Mouse (Mus musculus): ENCODE data around the gene Ecsit.

Ecsit gene

DNA sequence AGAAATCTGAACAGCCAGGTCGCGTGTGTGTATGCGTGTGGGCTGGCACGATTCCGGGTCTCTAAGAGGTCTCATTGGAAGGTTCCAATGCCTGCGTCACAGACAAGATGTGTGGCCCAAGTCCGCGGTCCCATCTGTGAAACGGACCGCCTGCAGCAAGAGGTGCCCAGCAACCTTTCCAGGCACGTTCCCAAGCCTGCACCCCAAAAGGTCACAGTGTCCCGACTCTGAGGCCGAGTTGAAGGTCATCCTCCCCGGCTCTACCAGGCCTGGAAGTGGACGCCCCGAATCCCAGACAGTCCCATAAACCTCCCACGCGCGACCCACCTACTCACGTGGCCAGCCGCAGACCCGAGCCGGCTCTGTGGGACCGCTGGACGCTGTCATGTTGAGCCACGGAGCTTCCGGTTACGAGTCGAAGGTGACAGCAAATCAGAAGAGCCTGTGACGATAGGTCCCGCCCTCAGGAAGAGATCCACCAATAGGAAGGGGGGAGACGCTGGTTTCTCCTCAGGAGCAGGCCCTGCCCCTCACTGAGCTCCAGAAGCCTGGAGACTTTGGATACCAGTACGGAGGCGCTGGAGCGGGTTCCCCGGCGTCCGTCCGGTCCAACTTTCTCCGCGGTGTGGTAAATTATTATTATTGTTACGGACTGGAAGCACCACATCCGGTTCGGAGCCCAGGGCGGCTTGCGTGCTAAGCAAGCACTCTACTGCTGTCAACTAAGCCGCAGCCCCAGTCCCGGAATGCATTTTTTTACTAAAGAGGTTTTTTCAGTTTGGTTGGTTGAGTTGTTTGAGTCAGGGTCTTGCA, at the start of gene Ecsit:
TSS of gene Ecsit (minus strand) at position 417 of the 813 bp plus-strand sequence.
- DNase-seq (ENCODE audit: low spot score): peak; percentile 88

DNA sequence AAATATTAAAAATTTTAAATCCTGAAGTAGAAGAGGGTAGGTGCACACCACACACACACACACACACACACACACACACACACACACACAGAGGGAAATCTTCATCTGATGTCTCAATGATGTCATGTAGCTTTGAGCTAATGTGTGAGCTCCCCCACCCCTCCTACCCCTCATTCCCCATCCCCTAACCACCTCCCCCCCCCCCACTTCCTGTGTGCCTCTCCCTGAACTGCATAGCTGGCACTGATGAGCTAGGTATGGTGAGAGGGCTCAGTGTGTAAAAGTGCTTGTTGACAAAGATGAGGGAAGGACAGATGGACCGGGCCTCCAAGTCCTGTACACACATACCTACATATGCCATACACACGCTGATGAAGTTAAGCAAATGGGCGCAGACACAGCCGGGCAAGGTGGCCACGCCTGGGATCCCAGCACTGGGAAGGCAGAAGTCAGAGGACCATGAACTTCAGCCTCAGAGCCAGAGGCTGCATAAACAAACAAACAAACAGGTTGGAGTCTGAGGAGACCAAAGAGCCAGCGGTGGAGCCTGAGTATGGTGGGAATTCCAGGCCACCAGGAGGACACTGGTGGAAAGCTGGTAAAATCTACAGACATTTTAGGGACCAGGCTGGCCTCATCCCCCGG, 49.1 kb upstream of the Ecsit start:
- DNase-seq (ENCODE audit: low spot score): peak; percentile 49

DNA sequence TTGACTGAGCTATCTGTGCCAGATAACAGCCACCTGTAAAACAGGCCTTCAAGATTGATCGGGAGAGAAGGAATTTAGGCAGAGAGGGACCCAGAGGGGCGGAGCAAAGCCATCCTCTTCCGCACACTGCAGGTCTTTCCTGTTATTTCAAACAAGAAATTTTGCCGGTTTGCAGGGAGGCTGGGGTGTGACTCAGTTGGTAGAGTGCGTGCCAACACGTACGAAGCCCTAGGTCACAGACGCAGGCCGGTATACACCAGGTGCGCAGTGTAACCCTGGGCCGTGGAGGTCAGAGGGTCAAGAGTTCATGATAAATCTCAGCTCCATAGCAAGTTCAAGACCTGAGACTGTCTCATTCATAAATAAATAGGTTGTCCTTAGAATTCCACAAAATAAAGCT, 47.0 kb upstream of the Ecsit start:
- DNase-seq (ENCODE audit: low spot score): peak; percentile 49

DNA sequence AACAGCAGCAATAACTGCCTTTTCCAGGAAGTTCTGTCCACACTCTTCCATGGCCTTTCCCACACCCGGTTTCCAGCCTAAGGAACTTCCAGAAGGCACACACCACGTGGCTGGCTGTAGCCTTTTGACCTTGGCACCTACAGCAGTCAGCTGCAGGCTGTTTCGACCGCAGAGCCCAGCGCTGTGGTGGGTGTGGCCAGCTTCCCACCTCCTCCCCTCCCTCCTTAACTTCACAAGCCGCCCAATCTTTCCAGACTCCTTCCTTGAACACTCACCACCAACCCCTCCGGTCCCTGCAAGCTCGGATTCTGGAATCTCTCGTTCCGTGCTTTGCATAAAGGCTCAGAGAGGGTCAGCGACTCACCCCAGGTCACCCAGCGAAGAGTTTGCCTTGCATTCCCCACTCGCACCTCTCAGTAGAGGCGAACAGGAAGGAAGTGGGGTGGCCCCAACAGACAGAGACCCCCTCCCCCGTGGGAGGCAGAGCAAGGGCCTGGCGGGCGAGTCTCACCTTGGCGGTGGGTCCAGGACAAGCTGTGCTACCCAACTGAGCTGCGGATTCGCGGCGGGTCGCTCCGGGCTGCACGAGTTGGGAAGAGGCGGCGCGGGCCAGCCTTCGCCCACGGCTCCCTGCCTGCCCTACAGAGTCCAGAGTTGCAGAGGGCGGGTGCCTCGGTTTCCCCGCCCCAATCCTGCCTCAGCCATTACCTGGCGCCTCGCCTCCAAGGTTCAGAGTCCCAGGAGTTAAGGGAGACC, 46.2 kb upstream of the Ecsit start:
- peak; percentile 60 for DNase-seq (ENCODE audit: low spot score)

DNA sequence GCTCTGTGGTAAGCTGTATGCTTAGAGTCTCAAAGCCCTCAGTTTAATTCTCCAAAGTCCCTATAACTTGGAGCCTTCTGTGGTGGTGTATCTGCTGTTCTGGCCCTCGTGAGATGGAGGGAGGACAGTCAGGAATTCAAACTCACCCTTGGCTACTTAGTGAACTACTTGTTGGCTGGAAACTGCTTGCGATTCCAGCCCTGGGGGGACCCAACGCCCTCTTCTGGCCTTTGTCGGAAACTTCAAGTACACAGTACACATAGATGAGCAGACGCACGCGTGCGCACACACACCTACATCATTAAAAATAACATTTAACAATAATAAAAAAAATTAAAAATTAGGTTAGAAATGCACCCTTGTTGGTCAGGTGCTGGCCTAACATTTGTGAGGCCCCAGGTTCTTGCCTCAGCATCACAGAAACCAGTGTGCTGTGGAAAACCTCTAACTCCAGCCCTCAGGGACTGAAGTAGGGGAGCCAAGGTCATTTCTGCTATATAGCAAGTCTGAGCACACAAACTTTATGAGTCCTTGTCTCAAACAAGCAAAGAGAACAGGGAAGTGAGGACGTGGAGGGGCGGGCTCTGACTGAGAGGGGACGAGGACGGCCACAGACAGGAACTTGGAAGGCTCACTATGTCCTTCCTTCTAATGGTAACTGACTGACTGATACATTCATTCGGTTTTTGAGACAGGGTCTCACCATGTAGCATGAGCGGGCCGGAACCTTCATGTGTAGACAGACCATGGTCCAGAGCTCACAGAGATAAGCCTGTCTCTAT, 40.2 kb upstream of the Ecsit start:
- no peak for DNase-seq (ENCODE audit: low spot score)

DNA sequence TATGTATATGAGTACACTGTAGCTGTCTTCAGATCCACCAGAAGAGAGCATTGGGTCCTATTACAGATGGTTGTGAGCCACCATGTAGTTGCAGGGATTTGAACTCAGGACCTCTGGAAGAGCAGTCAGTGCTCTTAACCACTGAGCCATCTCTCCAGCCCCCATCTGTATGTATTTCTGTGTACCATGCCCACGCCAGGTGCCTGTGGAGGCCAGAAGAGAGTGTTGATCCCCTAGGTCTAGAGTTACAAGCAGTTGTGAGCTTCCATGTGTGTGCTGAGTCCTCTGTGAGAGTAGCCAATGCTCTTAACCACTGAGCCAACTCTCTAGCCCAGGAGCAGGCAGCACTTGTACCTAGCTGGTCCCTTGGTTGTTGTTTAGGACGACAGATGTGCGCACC, 38.9 kb upstream of the Ecsit start:
- no peak for DNase-seq (ENCODE audit: low spot score)

DNA sequence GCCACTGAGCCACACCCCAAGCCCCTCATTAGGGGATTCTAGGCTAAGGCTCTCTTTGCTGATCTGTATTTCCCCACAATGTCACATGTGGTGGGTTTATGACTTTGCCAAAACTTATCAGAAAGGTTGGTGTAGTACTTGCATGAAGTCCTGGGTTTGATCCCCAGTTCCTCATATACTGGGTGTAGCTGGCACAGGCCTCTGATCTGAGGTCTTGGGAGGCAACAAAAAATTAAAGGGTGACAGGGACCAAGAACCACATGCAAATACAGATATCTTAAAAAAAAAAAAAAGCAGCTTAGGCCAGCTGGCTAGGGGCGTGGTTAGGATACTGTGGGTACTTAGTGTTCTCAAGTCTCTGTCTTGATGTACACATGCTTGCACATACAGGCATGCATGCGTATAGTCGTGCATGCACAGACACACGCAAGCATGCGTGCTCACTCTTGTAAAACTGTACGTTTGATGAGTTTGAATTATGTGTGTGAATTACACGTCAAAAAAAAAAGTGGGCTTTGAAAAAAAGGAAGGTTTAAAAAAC, 37.9 kb upstream of the Ecsit start:
- DNase-seq (ENCODE audit: low spot score): peak; percentile 34

DNA sequence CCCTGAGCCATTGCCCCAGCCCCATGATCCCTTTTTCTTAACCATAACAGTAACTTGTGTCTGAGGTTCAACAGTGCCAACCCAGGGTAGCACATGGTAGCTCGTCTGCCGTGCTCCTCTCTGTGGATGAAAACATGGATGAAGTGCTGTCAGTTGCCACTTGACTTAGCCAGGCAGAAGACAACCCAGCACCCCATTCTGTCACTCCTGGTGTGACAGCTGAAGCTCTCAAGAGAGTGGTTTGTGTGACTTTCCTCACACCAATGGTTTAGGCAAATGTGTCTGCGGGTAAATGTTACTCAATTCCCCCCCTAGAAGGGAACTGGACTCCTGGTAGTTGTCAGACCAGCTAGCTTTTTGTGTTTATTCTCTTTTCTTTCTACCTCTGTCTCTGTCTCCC, 36.8 kb upstream of the Ecsit start:
- DNase-seq (ENCODE audit: low spot score): no peak

DNA sequence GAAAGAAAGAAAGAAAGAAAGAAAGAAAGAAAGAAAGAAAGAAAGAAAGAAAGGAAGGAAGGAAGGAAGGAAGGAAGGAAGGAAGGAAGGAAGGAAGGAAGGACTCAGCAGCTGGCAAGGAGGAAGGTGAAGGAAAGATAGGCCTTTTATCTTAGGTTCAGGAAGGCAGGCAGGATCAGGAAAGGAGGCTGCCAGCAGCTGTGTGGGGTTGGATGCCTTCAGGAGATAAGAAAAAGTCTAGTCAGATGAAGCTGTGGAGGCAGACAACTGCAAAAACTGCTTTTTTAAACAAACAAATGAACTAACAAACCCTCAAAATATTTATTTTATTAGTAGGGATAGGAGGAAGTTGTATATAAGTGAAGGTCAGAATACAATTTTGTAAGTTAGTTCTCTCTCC, 36.3 kb upstream of the Ecsit start:
- no peak for DNase-seq (ENCODE audit: low spot score)

DNA sequence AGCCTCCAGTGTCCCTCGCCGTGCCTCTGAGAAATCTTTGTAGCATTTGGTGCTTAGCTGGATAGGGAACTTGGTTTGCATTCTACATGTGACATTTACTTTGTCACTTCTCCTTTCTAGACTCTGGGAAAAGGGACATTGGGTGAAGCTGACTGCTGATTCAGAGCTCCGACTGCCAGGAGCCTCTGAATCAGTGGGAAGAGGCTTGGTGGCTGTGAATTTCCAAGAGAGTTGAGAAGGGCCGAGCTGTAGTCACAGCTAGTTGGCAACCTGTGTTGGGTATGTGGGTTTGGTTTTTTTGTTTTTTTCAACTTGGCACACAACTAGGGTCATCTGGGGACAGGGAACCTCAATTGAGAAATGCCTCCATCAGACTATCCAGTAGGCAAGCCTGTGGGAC, 34.3 kb upstream of the Ecsit start:
- no peak for DNase-seq (ENCODE audit: low spot score)

DNA sequence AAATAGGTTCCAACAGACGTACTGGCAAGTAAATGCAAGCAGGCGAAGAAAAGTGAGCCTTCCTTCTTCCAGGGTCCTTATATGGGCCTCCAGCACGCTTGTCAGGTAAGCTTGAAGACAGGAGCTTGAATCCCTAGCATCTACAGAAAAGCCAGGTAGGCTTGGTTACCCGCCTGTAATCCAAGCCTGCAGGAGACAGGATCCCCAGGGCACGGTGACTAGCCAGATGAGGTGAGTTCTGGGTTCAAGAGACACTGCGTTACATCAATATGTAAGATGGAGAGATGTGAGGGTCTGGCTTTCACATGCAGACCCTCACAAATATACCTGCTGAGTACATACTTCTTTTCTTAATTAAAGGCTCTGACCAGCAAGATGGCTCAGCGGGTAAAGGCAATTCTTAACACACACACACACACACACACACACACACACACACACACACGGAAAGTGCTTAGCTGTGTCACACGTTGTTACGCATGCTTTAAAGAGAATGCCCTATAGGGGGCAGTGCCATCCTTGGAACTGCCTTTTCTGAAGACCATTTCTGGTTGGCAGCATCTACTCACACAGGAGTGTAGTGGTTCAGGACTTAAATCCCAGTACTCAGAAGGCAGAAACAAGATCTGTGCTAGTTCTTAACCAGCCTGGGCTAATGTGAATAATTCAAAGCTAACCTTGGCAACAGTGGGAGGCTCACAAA, 32.7 kb upstream of the Ecsit start:
- DNase-seq (ENCODE audit: low spot score): peak; percentile 78

DNA sequence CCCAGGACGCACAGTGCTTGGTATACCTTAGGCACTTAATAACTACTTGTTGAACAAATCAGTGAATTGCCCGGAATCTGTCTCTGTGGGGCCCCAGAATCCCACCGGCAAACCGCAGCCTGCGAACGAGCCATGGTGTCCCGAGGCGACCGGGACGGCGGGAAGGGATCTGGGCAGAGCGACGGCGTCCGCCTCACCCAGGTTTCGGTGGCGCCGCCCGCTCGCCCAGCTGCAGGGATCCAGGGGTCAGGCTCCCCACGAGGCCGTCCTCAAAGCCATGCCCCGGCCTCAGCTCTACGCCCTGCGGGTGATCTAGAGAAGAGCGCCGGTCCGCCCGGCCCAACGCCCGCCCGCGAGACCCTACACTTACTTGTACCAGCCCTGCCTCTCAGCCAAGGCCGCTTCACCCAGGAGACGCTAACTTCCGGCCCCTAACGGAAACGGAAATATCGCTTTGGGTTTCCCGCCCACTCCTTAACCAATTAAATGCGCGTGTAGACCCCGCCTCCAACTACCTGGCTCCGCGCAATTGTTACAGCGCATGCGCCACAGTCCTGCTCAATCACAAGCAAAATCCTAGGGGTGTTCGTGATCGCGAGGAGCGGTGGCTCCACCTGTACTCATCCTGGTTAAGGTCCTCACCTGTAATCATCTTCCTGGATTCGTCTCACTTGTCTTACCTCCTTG, 31.6 kb upstream of the Ecsit start, which contains the start of gene Elof1:
TSS of gene Elof1 (minus strand) at position 433 of the 687 bp plus-strand sequence.
- DNase-seq (ENCODE audit: low spot score): peak; percentile 95

DNA sequence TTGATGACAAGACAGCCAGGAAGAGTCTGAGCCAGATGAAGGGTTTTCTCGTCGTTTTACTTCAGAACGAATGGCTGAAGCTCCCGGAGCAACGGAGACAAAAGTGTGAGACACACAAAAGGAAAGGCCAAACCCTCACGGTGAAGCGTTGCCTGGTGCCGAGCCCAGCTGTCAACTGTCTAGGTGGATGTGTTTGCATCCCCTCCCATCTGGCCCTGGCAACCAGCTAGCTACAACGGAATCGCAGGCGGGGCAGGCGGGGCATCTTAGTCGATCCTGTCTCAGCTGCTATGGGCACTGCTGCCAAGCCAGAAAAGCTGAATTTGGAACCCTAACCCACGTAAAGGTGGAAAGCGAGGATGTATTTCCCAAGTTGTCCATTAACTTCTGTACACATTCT, 30.8 kb upstream of the Ecsit start:
- DNase-seq (ENCODE audit: low spot score): no peak

DNA sequence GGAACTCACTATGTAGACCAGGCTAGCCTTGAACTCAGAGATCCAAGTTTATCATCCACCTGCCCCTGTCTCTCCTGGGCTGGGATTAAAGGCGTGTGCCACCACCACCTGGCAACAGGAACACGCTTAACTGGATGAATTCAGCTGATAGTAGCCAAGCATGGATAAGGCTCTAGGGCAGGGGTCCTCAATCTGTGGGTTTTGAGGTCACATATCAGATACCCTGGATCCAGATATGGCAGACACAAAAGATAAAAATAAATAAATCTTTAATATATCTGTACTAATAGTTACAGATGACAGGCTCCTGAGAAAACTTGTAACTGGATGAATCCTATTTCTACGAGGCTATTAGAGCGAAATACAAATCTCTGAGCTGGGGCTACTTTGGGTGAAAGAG, 30.4 kb upstream of the Ecsit start:
- DNase-seq (ENCODE audit: low spot score): no peak

DNA sequence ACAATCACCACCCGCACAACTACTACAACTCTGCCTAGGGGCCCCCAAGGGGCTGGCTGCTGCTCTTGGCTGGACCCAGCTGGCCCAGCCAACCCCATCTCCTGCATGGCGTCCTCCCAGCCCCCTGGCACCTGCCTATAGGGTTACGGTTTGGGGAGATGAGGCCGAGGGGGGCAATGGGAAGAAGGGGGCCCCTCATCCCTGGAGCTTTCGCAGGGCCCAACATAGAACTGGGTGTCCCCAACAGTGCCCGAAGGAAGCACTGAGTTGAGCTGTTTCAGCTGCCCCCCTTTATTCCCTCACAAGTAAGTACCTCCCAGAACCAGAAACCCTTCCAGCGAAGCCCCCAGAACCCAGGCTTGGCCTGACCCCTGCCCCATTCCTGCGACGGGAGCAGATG, 23.0 kb upstream of the Ecsit start:
- DNase-seq (ENCODE audit: low spot score): no peak

DNA sequence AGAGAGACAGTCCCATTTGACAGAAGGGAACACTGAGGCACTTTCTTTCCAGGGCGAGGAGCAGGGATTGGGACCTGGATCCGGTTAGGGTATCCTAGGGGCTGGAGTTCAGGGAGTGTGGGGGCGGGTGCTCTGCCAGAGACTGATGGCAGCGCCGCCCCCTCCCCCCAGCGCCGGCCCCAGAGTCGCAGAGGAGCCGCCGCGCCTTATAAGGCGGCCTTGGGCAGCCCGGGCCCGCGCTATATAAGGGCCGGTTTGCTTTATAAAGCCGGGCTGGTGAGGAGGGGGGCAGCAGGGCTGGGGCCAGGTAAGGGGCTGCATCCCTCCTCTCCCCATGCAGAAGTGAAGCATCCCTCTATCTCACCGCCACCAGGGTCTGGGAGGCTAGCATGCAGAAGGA, 14.7 kb upstream of the Ecsit start:
- DNase-seq (ENCODE audit: low spot score): no peak

DNA sequence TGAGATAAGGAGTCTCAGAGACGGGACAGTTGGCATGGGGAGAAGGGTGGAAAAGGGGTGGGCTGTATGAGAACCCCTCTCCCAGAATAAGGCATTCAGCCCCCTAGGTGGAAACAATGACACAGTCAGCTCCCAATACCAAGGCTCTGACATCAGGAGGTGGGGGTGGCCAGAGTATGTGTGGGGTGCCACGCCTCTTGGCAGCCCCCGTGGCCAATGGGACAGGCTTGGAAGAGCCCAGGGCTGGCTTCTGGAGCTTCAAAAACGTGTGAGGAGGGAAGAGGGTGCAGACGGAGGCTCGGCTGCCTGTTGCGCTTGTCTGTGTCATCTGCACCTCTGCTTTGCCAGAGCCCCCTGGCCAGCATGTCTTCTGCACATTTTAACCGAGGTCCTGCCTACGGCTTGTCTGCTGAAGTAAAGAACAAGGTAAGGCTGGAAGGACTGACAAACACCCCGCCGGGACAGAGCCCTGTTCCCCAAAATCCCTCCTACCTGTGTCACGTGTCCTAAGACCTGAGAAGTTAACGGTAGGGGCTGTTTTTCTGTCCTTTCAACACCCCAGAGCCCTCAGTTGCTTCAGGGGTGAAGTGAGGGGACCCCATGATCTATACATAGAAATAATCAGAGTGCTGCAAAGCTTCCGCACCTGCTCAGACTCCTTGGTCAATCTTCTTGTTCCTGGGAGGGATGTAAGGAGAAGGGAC, 13.9 kb upstream of the Ecsit start, which contains the start of gene Cnn1:
TSS of gene Cnn1 (plus strand) at position 224 of the 704 bp plus-strand sequence.
- no peak for DNase-seq (ENCODE audit: low spot score)

DNA sequence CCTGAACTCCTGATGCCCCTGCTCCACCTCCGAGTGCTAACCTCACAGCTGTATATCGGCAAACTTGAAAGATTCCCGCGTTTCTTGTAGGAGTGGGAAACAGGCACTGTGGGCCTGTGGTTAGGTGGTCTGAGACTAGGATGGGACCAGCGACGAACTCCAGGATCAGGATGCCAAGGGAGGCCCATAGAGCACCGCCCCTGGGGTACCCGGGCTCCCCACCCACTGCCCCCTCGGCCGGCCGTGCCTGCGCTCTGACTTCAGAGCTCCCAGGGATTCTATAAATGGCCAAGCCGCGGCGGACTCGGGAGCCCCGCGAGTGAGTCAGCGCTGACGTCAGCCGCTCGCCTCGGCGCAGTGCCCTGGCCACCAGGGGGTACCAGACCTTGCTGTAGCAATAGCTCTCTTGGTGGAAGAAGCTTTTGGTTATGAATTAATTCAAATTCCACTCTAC, 10.6 kb upstream of the Ecsit start:
- peak; percentile 84 for DNase-seq (ENCODE audit: low spot score)

DNA sequence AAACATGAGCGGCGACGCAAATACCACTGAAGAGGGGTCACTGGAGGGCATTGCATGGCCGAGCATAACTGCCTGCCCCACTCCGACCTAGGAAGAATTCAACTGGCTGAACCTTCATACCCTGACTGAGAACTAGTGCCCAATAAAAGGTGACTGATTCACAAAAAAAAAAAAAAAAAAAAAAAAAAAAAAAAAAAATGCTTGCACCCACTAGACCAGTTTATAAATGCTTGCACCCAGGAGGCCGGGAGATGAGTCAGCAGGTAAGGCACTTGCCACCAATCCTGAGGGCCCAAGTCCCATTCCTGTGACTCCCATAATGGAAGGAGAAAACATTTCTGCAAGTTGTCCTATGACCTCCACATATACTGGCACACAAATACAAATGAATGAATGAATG, 7.5 kb upstream of the Ecsit start:
- DNase-seq (ENCODE audit: low spot score): no peak

DNA sequence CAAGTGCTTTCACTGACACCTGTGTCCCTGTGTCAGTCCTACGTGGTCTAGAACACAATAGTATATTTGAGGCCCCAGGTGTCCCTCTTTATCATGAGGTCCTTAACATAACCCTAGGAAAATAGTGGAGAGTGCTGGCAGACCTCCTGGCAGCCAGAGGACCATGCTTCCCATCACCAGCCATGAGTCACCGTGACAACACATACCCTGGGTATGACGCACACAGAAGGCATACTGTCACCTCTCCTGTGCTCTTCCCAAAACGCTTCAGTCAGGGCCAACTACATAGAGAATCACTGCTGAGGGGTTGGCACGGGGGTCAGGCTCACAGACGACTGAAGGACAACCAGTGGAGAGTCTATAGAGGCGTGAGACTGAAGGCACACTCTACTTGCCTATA, 4.7 kb upstream of the Ecsit start:
- DNase-seq (ENCODE audit: low spot score): no peak

Data from T-cell, adult 2 months (primary cell).